Mouse (Mus musculus): Measurements from ENCODE around the gene Eno3. TPM values are rescaled to one million over a fixed set of nuclear protein-coding genes. Genes with fewer than 3 reads are reported as not detected.

The Eno3 gene
- total and polyA plus RNA-seq, 2 experiments from 2014 or later: 1,204 to 1,376 TPM

- WGBS: 46% methylated on average over 4 of the region's 4 CpGs
- no peak overlapping the region for H3K4me2 ChIP-seq (ENCODE audit: low read depth, low read length)
- no peak overlapping the region for H3K4me3 ChIP-seq (ENCODE audit: low read depth, low read length)
- no peaks in the 10 kb centered on the region for H3K27me3 ChIP-seq (ENCODE audit: control insufficient read depth, insufficient read depth, low read length)
- no peak overlapping the region for H3K9ac ChIP-seq (replicated peaks; ENCODE audit: low read depth, low read length)
- no peak overlapping the region for H3K27ac ChIP-seq (ENCODE audit: low read depth)
- H3K36me3 ChIP-seq (replicated peaks; ENCODE audit: control insufficient read depth, insufficient read depth, low read length): no peaks in the 10 kb centered on the region
- TF ChIP-seq EP300 (IDR thresholded peaks at IDR 0.05; ENCODE audit: low read depth) (no peak), CTCF (IDR thresholded peaks at IDR 0.05; ENCODE audit: low read depth) (peak; percentile 60)
- no peaks in the 10 kb centered on the region for H3K4me1 ChIP-seq (ENCODE audit: control insufficient read depth, insufficient read depth)
- DNase-seq (ENCODE audit: low spot score): no peak
- ATAC-seq (ENCODE audit: insufficient read depth, low read depth): no peak
- no peaks in the 10 kb centered on the region for H3K9me3 ChIP-seq (replicated peaks; ENCODE audit: control insufficient read depth, low read length)
Measured at GRCm38 (mm10) chr11:70625473-70625872, 31.5 kb upstream of the Eno3 start.

- no peaks in the 10 kb centered on the region for H3K4me1 ChIP-seq (ENCODE audit: control insufficient read depth, insufficient read depth)
- no peak for TF ChIP-seq EP300 (IDR thresholded peaks at IDR 0.05; ENCODE audit: low read depth)
- no peak for TF ChIP-seq CTCF (IDR thresholded peaks at IDR 0.05; ENCODE audit: low read depth)
- DNase-seq (ENCODE audit: low spot score) (no peak), ATAC-seq (ENCODE audit: insufficient read depth, low read depth) (no peak)
- 67% methylated on average over 4 of the region's 4 CpGs for WGBS
- H3K27ac ChIP-seq (ENCODE audit: low read depth): no peak overlapping the region
- H3K9ac ChIP-seq (replicated peaks; ENCODE audit: low read depth, low read length): no peak overlapping the region
- no peak overlapping the region for H3K4me3 ChIP-seq (ENCODE audit: low read depth, low read length)
- no peaks in the 10 kb centered on the region for H3K9me3 ChIP-seq (replicated peaks; ENCODE audit: control insufficient read depth, low read length)
- H3K4me2 ChIP-seq (ENCODE audit: low read depth, low read length): no peak overlapping the region
- no peaks in the 10 kb centered on the region for H3K27me3 ChIP-seq (ENCODE audit: control insufficient read depth, insufficient read depth, low read length)
- H3K36me3 ChIP-seq (replicated peaks; ENCODE audit: control insufficient read depth, insufficient read depth, low read length): no peaks in the 10 kb centered on the region
Measured at GRCm38 (mm10) chr11:70626877-70627276, 30.1 kb upstream of the Eno3 start.

- no peak for ATAC-seq (ENCODE audit: insufficient read depth, low read depth)
- no peak overlapping the region for H3K9ac ChIP-seq (replicated peaks; ENCODE audit: low read depth, low read length)
- H3K4me2 ChIP-seq (ENCODE audit: low read depth, low read length): no peak overlapping the region
- TF ChIP-seq EP300 (IDR thresholded peaks at IDR 0.05; ENCODE audit: low read depth) (no peak), CTCF (IDR thresholded peaks at IDR 0.05; ENCODE audit: low read depth) (no peak)
- DNase-seq (ENCODE audit: low spot score): no peak
- no peaks in the 10 kb centered on the region for H3K4me1 ChIP-seq (ENCODE audit: control insufficient read depth, insufficient read depth)
- no peak overlapping the region for H3K27ac ChIP-seq (ENCODE audit: low read depth)
- H3K27me3 ChIP-seq (ENCODE audit: control insufficient read depth, insufficient read depth, low read length): no peaks in the 10 kb centered on the region
- 57% methylated on average over 2 of the region's 2 CpGs for WGBS
- no peak overlapping the region for H3K4me3 ChIP-seq (ENCODE audit: low read depth, low read length)
- no peaks in the 10 kb centered on the region for H3K9me3 ChIP-seq (replicated peaks; ENCODE audit: control insufficient read depth, low read length)
- H3K36me3 ChIP-seq (replicated peaks; ENCODE audit: control insufficient read depth, insufficient read depth, low read length): no peaks in the 10 kb centered on the region
Measured at GRCm38 (mm10) chr11:70628431-70628830, 28.6 kb upstream of the Eno3 start.

- DNase-seq (ENCODE audit: low spot score) (peak; percentile 32), ATAC-seq (ENCODE audit: insufficient read depth, low read depth) (no peak)
- Histone ChIP-seq H3K4me1 (ENCODE audit: control insufficient read depth, insufficient read depth) (no peaks in the 10 kb centered on the region), H3K4me3 (ENCODE audit: low read depth, low read length) (no peak overlapping the region), H3K4me2 (ENCODE audit: low read depth, low read length) (no peak overlapping the region), H3K36me3 (replicated peaks; ENCODE audit: control insufficient read depth, insufficient read depth, low read length) (no peaks in the 10 kb centered on the region), H3K27me3 (ENCODE audit: control insufficient read depth, insufficient read depth, low read length) (no peaks in the 10 kb centered on the region), H3K27ac (ENCODE audit: low read depth) (no peak overlapping the region), H3K9ac (replicated peaks; ENCODE audit: low read depth, low read length) (no peak overlapping the region), H3K9me3 (replicated peaks; ENCODE audit: control insufficient read depth, low read length) (no peaks in the 10 kb centered on the region)
- WGBS: 55% methylated on average over 5 of the region's 5 CpGs
- TF ChIP-seq CTCF (IDR thresholded peaks at IDR 0.05; ENCODE audit: low read depth) (peak; percentile 52), EP300 (IDR thresholded peaks at IDR 0.05; ENCODE audit: low read depth) (no peak)
Measured at GRCm38 (mm10) chr11:70629557-70629956, 27.4 kb upstream of the Eno3 start.

GRCm38 (mm10) chr11:70630129-70630528 lies 26.9 kb upstream of the Eno3 start:
- DNase-seq (ENCODE audit: low spot score) (no peak), ATAC-seq (ENCODE audit: insufficient read depth, low read depth) (no peak)
- H3K4me2 ChIP-seq (ENCODE audit: low read depth, low read length): no peak overlapping the region
- no peak overlapping the region for H3K9ac ChIP-seq (replicated peaks; ENCODE audit: low read depth, low read length)
- H3K27me3 ChIP-seq (ENCODE audit: control insufficient read depth, insufficient read depth, low read length): no peaks in the 10 kb centered on the region
- TF ChIP-seq EP300 (IDR thresholded peaks at IDR 0.05; ENCODE audit: low read depth): no peak
- no peak overlapping the region for H3K27ac ChIP-seq (ENCODE audit: low read depth)
- WGBS: 58% methylated on average over 7 of the region's 7 CpGs
- H3K9me3 ChIP-seq (replicated peaks; ENCODE audit: control insufficient read depth, low read length): no peaks in the 10 kb centered on the region
- no peak overlapping the region for H3K4me3 ChIP-seq (ENCODE audit: low read depth, low read length)
- H3K4me1 ChIP-seq (ENCODE audit: control insufficient read depth, insufficient read depth): no peaks in the 10 kb centered on the region
- H3K36me3 ChIP-seq (replicated peaks; ENCODE audit: control insufficient read depth, insufficient read depth, low read length): no peaks in the 10 kb centered on the region

GRCm38 (mm10) chr11:70635601-70636000 lies 21.4 kb upstream of the Eno3 start:
- H3K4me3 ChIP-seq (ENCODE audit: low read depth, low read length): no peak overlapping the region
- TF ChIP-seq EP300 (IDR thresholded peaks at IDR 0.05; ENCODE audit: low read depth) (no peak), CTCF (IDR thresholded peaks at IDR 0.05; ENCODE audit: low read depth) (no peak)
- no peak for ATAC-seq (ENCODE audit: insufficient read depth, low read depth)
- WGBS: 74% methylated on average over 4 of the region's 4 CpGs
- no peak overlapping the region for H3K27ac ChIP-seq (ENCODE audit: low read depth)
- no peaks in the 10 kb centered on the region for H3K27me3 ChIP-seq (ENCODE audit: control insufficient read depth, insufficient read depth, low read length)
- no peak overlapping the region for H3K4me2 ChIP-seq (ENCODE audit: low read depth, low read length)
- H3K9ac ChIP-seq (replicated peaks; ENCODE audit: low read depth, low read length): no peak overlapping the region
- no peaks in the 10 kb centered on the region for H3K9me3 ChIP-seq (replicated peaks; ENCODE audit: control insufficient read depth, low read length)
- no peaks in the 10 kb centered on the region for H3K4me1 ChIP-seq (ENCODE audit: control insufficient read depth, insufficient read depth)
- H3K36me3 ChIP-seq (replicated peaks; ENCODE audit: control insufficient read depth, insufficient read depth, low read length): no peaks in the 10 kb centered on the region
- no peak for DNase-seq (ENCODE audit: low spot score)
